Mouse (Mus musculus): ENCODE results near the gene Olfr1451. TPM values are rescaled to one million over a fixed set of nuclear protein-coding genes. Genes with fewer than 3 reads are reported as not detected.

Olfr1451 gene
- not detected for polyA plus RNA-seq (2014; fragmentation: Illumina TruSeq; extraction: RNeasy Lipid Tissue Mini Kit (QIAGEN cat#74804); ENCODE audit: low read depth, low replicate concordance)

GRCm38 (mm10) chr19:12994714-12995113 lies at the start of gene Olfr1451:
Olfr1451 (plus strand) TSS chr19:12995014.

GRCm38 (mm10) chr19:12949958-12950357 lies 44.9 kb upstream of the Olfr1451 start, which contains the start of gene Olfr1450:
Olfr1450 (plus strand) TSS chr19:12950258.

GRCm38 (mm10) chr19:13028227-13028626 lies 33.4 kb downstream of the Olfr1451 start, which contains the start of gene Olfr1453:
Olfr1453 (minus strand) TSS chr19:13028327.

Other genes starting within 250 kb of the Olfr1451 start
- gene Cntf, start 229.4 kb upstream of the Olfr1451 start, polyA plus RNA-seq (2014; fragmentation: Illumina TruSeq; extraction: RNeasy Lipid Tissue Mini Kit (QIAGEN cat#74804); ENCODE audit: low read depth, low replicate concordance) = 1.2 TPM
- gene Zfp91, start 198.9 kb upstream of the Olfr1451 start, polyA plus RNA-seq (2014; fragmentation: Illumina TruSeq; extraction: RNeasy Lipid Tissue Mini Kit (QIAGEN cat#74804); ENCODE audit: low read depth, low replicate concordance) = 88.8 TPM
- 1.9 TPM for gene Lpxn, start 198.8 kb upstream of the Olfr1451 start, polyA plus RNA-seq (2014; fragmentation: Illumina TruSeq; extraction: RNeasy Lipid Tissue Mini Kit (QIAGEN cat#74804); ENCODE audit: low read depth, low replicate concordance)
- not detected for gene Gm5244, start 148.3 kb upstream of the Olfr1451 start, polyA plus RNA-seq (2014; fragmentation: Illumina TruSeq; extraction: RNeasy Lipid Tissue Mini Kit (QIAGEN cat#74804); ENCODE audit: low read depth, low replicate concordance)
- not detected for gene Olfr1444, start 137.7 kb upstream of the Olfr1451 start, polyA plus RNA-seq (2014; fragmentation: Illumina TruSeq; extraction: RNeasy Lipid Tissue Mini Kit (QIAGEN cat#74804); ENCODE audit: low read depth, low replicate concordance)
- not detected for gene Olfr1445, start 111.2 kb upstream of the Olfr1451 start, polyA plus RNA-seq (2014; fragmentation: Illumina TruSeq; extraction: RNeasy Lipid Tissue Mini Kit (QIAGEN cat#74804); ENCODE audit: low read depth, low replicate concordance)
- not detected for gene Olfr1446, start 101.5 kb upstream of the Olfr1451 start, polyA plus RNA-seq (2014; fragmentation: Illumina TruSeq; extraction: RNeasy Lipid Tissue Mini Kit (QIAGEN cat#74804); ENCODE audit: low read depth, low replicate concordance)
- gene Olfr1447, start 91.3 kb upstream of the Olfr1451 start, polyA plus RNA-seq (2014; fragmentation: Illumina TruSeq; extraction: RNeasy Lipid Tissue Mini Kit (QIAGEN cat#74804); ENCODE audit: low read depth, low replicate concordance) = not detected
- not detected for gene Olfr1448, start 70.6 kb upstream of the Olfr1451 start, polyA plus RNA-seq (2014; fragmentation: Illumina TruSeq; extraction: RNeasy Lipid Tissue Mini Kit (QIAGEN cat#74804); ENCODE audit: low read depth, low replicate concordance)
- not detected for gene Olfr1449, start 64.2 kb upstream of the Olfr1451 start, polyA plus RNA-seq (2014; fragmentation: Illumina TruSeq; extraction: RNeasy Lipid Tissue Mini Kit (QIAGEN cat#74804); ENCODE audit: low read depth, low replicate concordance)
- gene Olfr1450, start 44.8 kb upstream of the Olfr1451 start, polyA plus RNA-seq (2014; fragmentation: Illumina TruSeq; extraction: RNeasy Lipid Tissue Mini Kit (QIAGEN cat#74804); ENCODE audit: low read depth, low replicate concordance) = not detected
- not detected for gene Olfr1453, start 33.3 kb downstream of the Olfr1451 start, polyA plus RNA-seq (2014; fragmentation: Illumina TruSeq; extraction: RNeasy Lipid Tissue Mini Kit (QIAGEN cat#74804); ENCODE audit: low read depth, low replicate concordance)
- not detected for gene Olfr1454, start 65.6 kb downstream of the Olfr1451 start, polyA plus RNA-seq (2014; fragmentation: Illumina TruSeq; extraction: RNeasy Lipid Tissue Mini Kit (QIAGEN cat#74804); ENCODE audit: low read depth, low replicate concordance)
- gene Olfr1457, start 102.9 kb downstream of the Olfr1451 start, polyA plus RNA-seq (2014; fragmentation: Illumina TruSeq; extraction: RNeasy Lipid Tissue Mini Kit (QIAGEN cat#74804); ENCODE audit: low read depth, low replicate concordance) = not detected
- gene Olfr1458, start 111.8 kb downstream of the Olfr1451 start, polyA plus RNA-seq (2014; fragmentation: Illumina TruSeq; extraction: RNeasy Lipid Tissue Mini Kit (QIAGEN cat#74804); ENCODE audit: low read depth, low replicate concordance) = not detected
- gene Olfr1459, start 154.5 kb downstream of the Olfr1451 start, polyA plus RNA-seq (2014; fragmentation: Illumina TruSeq; extraction: RNeasy Lipid Tissue Mini Kit (QIAGEN cat#74804); ENCODE audit: low read depth, low replicate concordance) = not detected
- not detected for gene Olfr1461, start 168.0 kb downstream of the Olfr1451 start, polyA plus RNA-seq (2014; fragmentation: Illumina TruSeq; extraction: RNeasy Lipid Tissue Mini Kit (QIAGEN cat#74804); ENCODE audit: low read depth, low replicate concordance)
- not detected for gene Olfr1462, start 190.7 kb downstream of the Olfr1451 start, polyA plus RNA-seq (2014; fragmentation: Illumina TruSeq; extraction: RNeasy Lipid Tissue Mini Kit (QIAGEN cat#74804); ENCODE audit: low read depth, low replicate concordance)
- gene Olfr1463, start 236.3 kb downstream of the Olfr1451 start, polyA plus RNA-seq (2014; fragmentation: Illumina TruSeq; extraction: RNeasy Lipid Tissue Mini Kit (QIAGEN cat#74804); ENCODE audit: low read depth, low replicate concordance) = not detected

Data from liver, adult 10 weeks (tissue).